Mouse (Mus musculus) bone marrow, adult 2 months (tissue): ENCODE measurements around the gene Zdhhc20.
"Not testable (repeated sequence)": the region's sequence is repeated elsewhere in the genome, so short reads cannot be mapped to it uniquely, and the experiment has no call there.

Experiments
- CTCF ChIP-seq: fragments of 200-500 bp; IDR thresholded peaks from 2 replicates; pipeline ENCODE4 v1.5.1; 2011; ENCODE audit warnings: low read length, control low read depth; ENCODE audit not compliant: control insufficient read depth, insufficient read depth
- POLR2A ChIP-seq: fragments of 200-500 bp; IDR thresholded peaks from 2 replicates; pipeline ENCODE4 v1.6.1; 2011; ENCODE audit warnings: low read depth, mild to moderate bottlenecking, control low read depth, low read length, borderline replicate concordance; ENCODE audit not compliant: control insufficient read depth

GRCm38 (mm10) chr14:57911787-57912186 lies 21.7 kb upstream of the Zdhhc20 start:
- not testable (repeated sequence) for TF ChIP-seq POLR2A, CTCF
